Mouse (Mus musculus): ENCODE measurements around the gene Hspbap1.

DNA sequence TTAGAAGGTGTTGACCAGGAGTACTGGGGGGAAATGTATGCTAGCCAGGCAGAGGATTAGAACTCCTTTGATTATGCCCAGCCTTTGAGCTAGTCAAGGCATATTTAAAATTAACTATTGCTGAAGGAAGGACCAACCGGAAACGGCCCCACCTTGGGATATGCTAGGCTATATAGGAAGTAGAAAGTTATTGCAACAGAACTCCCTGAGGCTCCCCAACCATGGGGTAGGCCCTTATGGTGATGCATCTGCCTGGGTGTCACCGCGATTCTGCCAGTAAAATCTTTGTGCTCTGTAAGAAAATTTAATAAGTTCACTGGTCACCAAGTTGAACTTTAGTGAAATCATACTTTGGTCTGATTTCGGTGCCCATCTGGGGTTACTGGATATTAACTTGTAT is 16.2 kb upstream of the Hspbap1 start:
- TF ChIP-seq POLR2A (IDR thresholded peaks at IDR 0.05; ENCODE audit: low read depth, low read length) (no peak), CTCF (IDR thresholded peaks at IDR 0.05; ENCODE audit: extremely low read depth, insufficient read length, insufficient replicate concordance, low read depth, low read length) (no peak)

All from small intestine, adult 2 months (tissue).